Mouse (Mus musculus) heart, embryonic 10.5 days (tissue): ENCODE data around the gene Rgs17. TPM values are rescaled to one million over a fixed set of nuclear protein-coding genes. Genes with fewer than 3 reads are reported as not detected.

Source experiments
- polyA plus RNA-seq: library from polyadenylated mRNA; unstranded; fragments of >200 nt; fragmentation: Nextera tagmentation; extraction: Ambion mirVana; gene quantifications from 2 replicates; pipeline ENCODE4 v1.2.1, GENCODE M21; 2016

Rgs17 gene
- polyA plus RNA-seq, 1 experiment from 2014 or later: 2.1 TPM

Other genes with a start within 250 kb of the Rgs17 start
- gene Fbxo5, start 116.8 kb downstream of the Rgs17 start, polyA plus RNA-seq: 60.9 and 80.3 TPM in 2 replicates
- 9.5 and 13.5 TPM in 2 replicates for gene Mtrf1l, start 98.5 kb downstream of the Rgs17 start, polyA plus RNA-seq